Mouse (Mus musculus): ENCODE data around the gene Scml4. TPM values are rescaled to one million over a fixed set of nuclear protein-coding genes. Genes with fewer than 3 reads are reported as not detected.
A peak's percentile ranks its signal among the peaks of the same experiment; 100 is the strongest.

The Scml4 gene
- polyA plus RNA-seq, 1 experiment: 32.9 TPM

DNA sequence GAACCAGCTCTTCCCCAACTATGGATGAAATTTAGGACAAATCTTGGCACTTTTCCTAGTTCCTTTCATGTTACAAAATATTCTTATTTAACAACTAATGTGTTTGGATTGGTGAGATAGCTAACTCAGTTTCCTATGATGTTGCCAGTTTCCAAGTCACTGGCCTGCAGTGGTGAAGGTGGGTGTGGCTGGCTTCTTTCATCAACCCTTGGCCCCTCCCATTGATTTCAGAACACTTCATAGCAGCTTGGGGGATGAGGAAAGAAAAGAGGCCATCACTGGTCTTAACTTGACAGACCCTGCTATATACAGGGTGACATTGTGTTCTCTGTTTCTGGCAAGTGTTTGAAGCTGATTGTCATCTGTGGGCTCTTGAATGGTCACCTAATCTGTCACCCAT is 76.0 kb downstream of the Scml4 start:
- Histone ChIP-seq H3K27ac (ENCODE audit: control insufficient read depth, insufficient read depth, low read length) (no peak overlapping the region), H3K4me3 (ENCODE audit: control insufficient read depth, insufficient read depth, low read length) (no peak overlapping the region), H3K27me3 (ENCODE audit: control insufficient read depth, insufficient read depth, low read length) (no peaks in the 10 kb centered on the region), H3K36me3 (ENCODE audit: control insufficient read depth, insufficient read depth, low read length) (no peaks in the 10 kb centered on the region), H3K4me1 (replicated peaks; ENCODE audit: control insufficient read depth, insufficient read depth, low read length) (no peaks in the 10 kb centered on the region; the same call in 1 of the 2 replicates)
- DNase-seq: no peak
- TF ChIP-seq POLR2A (IDR thresholded peaks at IDR 0.05; ENCODE audit: control insufficient read depth, extremely low read depth, insufficient read depth, low read length, poor library complexity) (no peak), CTCF (IDR thresholded peaks at IDR 0.05; ENCODE audit: borderline replicate concordance, control insufficient read depth, extremely low read depth, insufficient read depth, low read length, poor library complexity) (no peak)

DNA sequence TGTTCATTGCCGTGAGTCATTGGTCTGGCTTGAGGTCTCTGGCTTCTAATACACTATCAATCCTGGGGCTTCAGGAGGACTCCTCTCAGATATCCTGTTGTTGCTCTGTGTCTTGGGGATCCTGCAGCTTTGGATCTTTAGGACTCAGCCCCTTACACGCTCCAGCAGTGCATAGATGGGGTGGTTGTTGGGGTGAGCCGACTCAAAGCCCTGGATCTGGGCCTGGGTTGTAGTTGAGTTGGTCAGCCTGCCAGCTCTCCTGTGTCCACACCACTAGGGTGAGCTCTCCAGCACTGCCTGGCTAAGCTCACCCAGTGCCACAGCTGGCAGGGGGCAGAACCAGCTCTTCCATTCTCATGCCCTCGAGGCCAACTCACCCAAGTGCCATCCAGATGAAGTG is 78.2 kb downstream of the Scml4 start:
- H3K36me3 ChIP-seq (ENCODE audit: control insufficient read depth, insufficient read depth, low read length): no peaks in the 10 kb centered on the region
- H3K4me1 ChIP-seq (replicated peaks; ENCODE audit: control insufficient read depth, insufficient read depth, low read length): peaks cover 2% of the 10 kb centered on the region; the same call in 1 of the 2 replicates
- no peaks in the 10 kb centered on the region for H3K27me3 ChIP-seq (ENCODE audit: control insufficient read depth, insufficient read depth, low read length)
- H3K27ac ChIP-seq (ENCODE audit: control insufficient read depth, insufficient read depth, low read length): no peak overlapping the region
- no peak for TF ChIP-seq POLR2A (IDR thresholded peaks at IDR 0.05; ENCODE audit: control insufficient read depth, extremely low read depth, insufficient read depth, low read length, poor library complexity)
- H3K4me3 ChIP-seq (ENCODE audit: control insufficient read depth, insufficient read depth, low read length): no peak overlapping the region
- 94% methylated on average over 4 of the region's 4 CpGs for WGBS
- no peak for DNase-seq

DNA sequence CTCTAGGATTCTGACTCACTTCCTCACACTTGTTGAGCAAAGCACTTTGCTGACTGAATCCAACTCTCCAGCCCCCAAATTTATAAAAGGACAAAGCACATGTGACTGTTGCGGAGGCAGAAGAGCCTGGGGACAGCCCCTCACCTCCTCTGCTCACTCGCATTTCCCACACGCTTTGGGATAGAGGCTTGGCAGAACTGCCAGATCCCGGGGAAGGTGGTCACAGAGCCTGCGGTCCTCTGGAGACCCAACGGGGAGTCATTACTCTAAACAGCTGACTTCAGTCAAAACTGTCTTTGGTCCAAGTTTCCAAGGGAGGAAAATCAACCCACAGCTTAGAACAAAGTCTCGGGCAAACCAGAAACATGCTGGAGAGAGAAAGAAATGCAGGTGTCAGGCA is 79.5 kb downstream of the Scml4 start:
- 95% methylated on average over 7 of the region's 7 CpGs for WGBS
- H3K4me1 ChIP-seq (replicated peaks; ENCODE audit: control insufficient read depth, insufficient read depth, low read length): 0 out of 2 replicates have a peak, but pooled peaks cover 2% of the 10 kb centered on the region
- no peak overlapping the region for H3K4me3 ChIP-seq (ENCODE audit: control insufficient read depth, insufficient read depth, low read length)
- no peak overlapping the region for H3K27ac ChIP-seq (ENCODE audit: control insufficient read depth, insufficient read depth, low read length)
- DNase-seq: no peak
- H3K27me3 ChIP-seq (ENCODE audit: control insufficient read depth, insufficient read depth, low read length): no peaks in the 10 kb centered on the region
- no peaks in the 10 kb centered on the region for H3K36me3 ChIP-seq (ENCODE audit: control insufficient read depth, insufficient read depth, low read length)
- no peak for TF ChIP-seq CTCF (IDR thresholded peaks at IDR 0.05; ENCODE audit: borderline replicate concordance, control insufficient read depth, extremely low read depth, insufficient read depth, low read length, poor library complexity)
- no peak for TF ChIP-seq POLR2A (IDR thresholded peaks at IDR 0.05; ENCODE audit: control insufficient read depth, extremely low read depth, insufficient read depth, low read length, poor library complexity)

DNA sequence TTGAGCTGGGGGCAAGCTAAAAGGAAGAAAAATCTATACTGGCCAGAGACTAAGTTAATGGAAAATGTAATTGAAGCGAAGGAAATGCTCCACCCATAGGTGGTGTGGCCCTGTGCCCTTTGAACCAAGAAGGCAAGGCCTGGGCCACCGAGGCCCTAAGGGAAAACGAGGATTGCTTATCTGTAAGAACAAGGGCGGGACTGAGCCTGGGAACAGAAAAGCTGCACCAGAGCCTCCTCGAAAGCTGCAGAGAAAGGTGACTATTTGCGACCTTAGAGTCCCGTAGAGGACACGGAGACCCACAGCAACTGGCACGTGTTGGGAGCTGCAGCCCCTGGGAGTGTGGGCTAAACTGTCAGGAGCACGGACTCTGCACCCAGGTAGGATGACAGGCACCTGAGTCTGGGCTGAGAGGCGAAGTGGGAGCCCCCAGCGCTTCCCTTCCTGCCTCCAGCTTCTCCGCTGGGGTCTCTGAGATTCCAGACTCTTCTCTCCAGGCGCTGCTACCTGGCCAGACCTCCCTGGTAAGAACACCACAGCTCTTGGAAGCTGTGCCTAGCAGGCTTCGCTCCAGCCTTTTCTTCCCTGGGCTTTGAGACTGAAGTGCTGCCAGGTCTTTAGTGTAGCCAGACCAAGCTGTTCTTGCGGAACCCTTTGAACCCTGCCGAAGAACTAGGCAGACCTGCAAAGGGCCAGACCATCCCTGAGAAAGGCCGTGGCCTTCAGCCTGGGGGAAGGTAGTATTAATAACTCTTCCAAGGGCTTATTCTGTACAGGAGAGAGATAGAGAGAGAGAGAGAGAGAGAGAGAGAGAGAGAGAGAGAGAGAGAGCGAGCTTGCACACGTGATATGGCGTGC is 80.3 kb downstream of the Scml4 start:
- 92% methylated on average over 21 of the region's 21 CpGs for WGBS
- Histone ChIP-seq H3K27ac (ENCODE audit: control insufficient read depth, insufficient read depth, low read length) (peak overlapping the region; percentile 11; the same call in 1 of the 2 replicates), H3K4me1 (replicated peaks; ENCODE audit: control insufficient read depth, insufficient read depth, low read length) (0 out of 2 replicates have a peak, but pooled peaks cover 2% of the 10 kb centered on the region), H3K36me3 (ENCODE audit: control insufficient read depth, insufficient read depth, low read length) (no peaks in the 10 kb centered on the region), H3K27me3 (ENCODE audit: control insufficient read depth, insufficient read depth, low read length) (no peaks in the 10 kb centered on the region), H3K4me3 (ENCODE audit: control insufficient read depth, insufficient read depth, low read length) (no peak overlapping the region)
- no peak for DNase-seq
- no peak for TF ChIP-seq CTCF (IDR thresholded peaks at IDR 0.05; ENCODE audit: borderline replicate concordance, control insufficient read depth, extremely low read depth, insufficient read depth, low read length, poor library complexity)
- no peak for TF ChIP-seq POLR2A (IDR thresholded peaks at IDR 0.05; ENCODE audit: control insufficient read depth, extremely low read depth, insufficient read depth, low read length, poor library complexity)

DNA sequence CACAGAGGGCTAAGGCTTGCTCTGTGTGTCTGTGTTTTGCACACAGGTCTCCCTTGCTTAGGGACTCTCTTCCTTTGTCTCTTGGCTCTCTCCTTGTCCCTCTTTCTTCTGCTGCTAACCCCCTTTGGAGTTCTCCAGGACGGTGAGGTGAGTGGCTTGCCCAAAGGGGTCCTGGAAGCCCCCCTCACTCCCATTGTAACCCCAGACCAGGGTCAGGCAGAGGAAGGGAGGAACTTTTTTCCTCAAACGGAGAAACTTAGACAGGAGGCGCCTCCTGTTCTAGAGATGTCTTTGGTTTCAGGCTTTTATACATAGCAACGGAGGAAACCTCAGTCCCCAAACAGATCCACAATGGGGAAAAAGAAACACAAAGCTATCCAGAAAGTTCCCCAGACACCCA is 81.1 kb downstream of the Scml4 start:
- Histone ChIP-seq H3K4me1 (replicated peaks; ENCODE audit: control insufficient read depth, insufficient read depth, low read length) (0 out of 2 replicates have a peak, but pooled peaks cover 2% of the 10 kb centered on the region), H3K36me3 (ENCODE audit: control insufficient read depth, insufficient read depth, low read length) (no peaks in the 10 kb centered on the region), H3K4me3 (ENCODE audit: control insufficient read depth, insufficient read depth, low read length) (no peak overlapping the region), H3K27me3 (ENCODE audit: control insufficient read depth, insufficient read depth, low read length) (no peaks in the 10 kb centered on the region), H3K27ac (ENCODE audit: control insufficient read depth, insufficient read depth, low read length) (no peak overlapping the region)
- no peak for DNase-seq
- 94% methylated on average over 4 of the region's 4 CpGs for WGBS
- TF ChIP-seq POLR2A (IDR thresholded peaks at IDR 0.05; ENCODE audit: control insufficient read depth, extremely low read depth, insufficient read depth, low read length, poor library complexity): no peak
- no peak for TF ChIP-seq CTCF (IDR thresholded peaks at IDR 0.05; ENCODE audit: borderline replicate concordance, control insufficient read depth, extremely low read depth, insufficient read depth, low read length, poor library complexity)

DNA sequence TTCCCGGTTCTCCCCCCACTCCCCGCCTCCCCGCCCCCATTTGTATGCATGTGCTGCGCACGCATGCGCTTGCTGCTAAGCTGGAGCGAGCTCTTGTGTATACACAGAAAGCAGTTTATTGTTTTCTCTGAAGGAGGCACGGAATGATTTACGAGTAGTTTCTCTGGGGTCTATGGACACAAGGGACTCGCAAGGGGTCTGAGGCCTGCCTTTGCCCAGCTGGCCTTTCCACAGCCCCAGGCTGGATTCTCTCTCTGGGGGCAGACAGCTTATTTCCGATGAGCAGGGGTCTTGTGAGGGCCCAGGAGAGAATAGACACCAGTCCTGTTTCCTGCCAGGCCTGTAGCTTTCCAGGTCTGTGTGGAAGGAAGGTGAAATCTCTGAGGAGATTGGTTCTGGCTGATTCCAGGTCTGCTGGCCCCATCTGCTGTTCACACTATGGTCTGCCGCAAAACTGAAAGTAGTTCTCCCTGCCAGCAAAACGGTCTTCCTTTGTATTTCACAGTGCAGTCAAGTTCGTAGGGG is 81.6 kb downstream of the Scml4 start:
- H3K27me3 ChIP-seq (ENCODE audit: control insufficient read depth, insufficient read depth, low read length): no peaks in the 10 kb centered on the region
- 77% methylated on average over 14 of the region's 14 CpGs for WGBS
- TF ChIP-seq CTCF (IDR thresholded peaks at IDR 0.05; ENCODE audit: borderline replicate concordance, control insufficient read depth, extremely low read depth, insufficient read depth, low read length, poor library complexity): no peak; the same call in 1 of the 2 replicates
- TF ChIP-seq POLR2A (IDR thresholded peaks at IDR 0.05; ENCODE audit: control insufficient read depth, extremely low read depth, insufficient read depth, low read length, poor library complexity): no peak
- peak; percentile 59 for DNase-seq
- no peak overlapping the region for H3K27ac ChIP-seq (ENCODE audit: control insufficient read depth, insufficient read depth, low read length)
- no peak overlapping the region for H3K4me3 ChIP-seq (ENCODE audit: control insufficient read depth, insufficient read depth, low read length)
- H3K4me1 ChIP-seq (replicated peaks; ENCODE audit: control insufficient read depth, insufficient read depth, low read length): 0 out of 2 replicates have a peak, but pooled peaks cover 2% of the 10 kb centered on the region
- H3K36me3 ChIP-seq (ENCODE audit: control insufficient read depth, insufficient read depth, low read length): no peaks in the 10 kb centered on the region
